Mouse (Mus musculus) adrenal gland, postnatal 14 days (tissue): Measurements from ENCODE around the gene Ttyh2. TPM values are rescaled to one million over a fixed set of nuclear protein-coding genes. Genes with fewer than 3 reads are reported as not detected.

ENCODE experiments used
- DNase-seq: peaks from one replicate; pipeline ENCODE4 v3.0.0; 2021; ENCODE audit warnings: mixed read lengths
- total RNA-seq: library from RNA; stranded (reverse); gene quantifications from 2 replicates; pipeline ENCODE4 v1.2.3, GENCODE M21; 2021

Ttyh2 gene
- total RNA-seq, 1 experiment from 2014 or later, result 64.7 TPM

DNA sequence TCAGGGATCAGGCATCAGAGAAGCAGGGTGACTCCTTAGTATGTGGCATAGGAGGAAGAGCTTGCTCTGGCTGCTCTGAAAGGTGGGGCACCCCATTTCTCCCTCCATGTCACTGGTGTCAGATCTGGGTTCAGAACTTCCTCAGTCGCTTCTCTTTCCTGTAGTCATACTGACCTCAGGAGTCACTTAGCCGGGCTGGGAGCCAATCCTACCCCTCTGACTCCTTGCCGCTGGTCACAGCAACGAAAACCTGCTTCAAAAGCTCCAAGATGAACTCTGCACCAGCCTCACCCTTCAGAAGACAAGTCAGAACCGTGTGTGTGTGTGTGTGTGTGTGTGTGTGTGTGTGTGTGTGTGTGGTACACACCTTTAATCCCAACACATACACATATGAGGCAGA lies 31.1 kb downstream of the Ttyh2 start:
- peak; percentile 35 for DNase-seq

DNA sequence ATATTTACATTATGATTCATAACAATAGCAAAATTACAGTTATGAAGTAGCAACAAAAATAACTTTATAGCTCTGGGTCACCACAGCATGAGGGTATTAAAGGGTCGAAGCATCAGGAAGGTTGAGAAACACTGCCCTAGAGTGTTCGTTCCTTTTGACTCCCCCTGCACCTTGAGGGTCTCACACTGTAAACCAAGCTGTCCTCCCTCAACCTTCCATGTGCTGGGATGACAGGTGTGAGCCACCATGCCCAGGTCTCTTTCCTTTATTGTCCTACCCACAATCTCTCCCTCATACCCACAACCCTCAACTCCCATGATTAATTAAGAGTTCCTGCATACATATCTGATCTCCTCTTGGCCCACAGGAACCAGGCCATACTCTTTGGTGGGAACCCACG lies 36.2 kb downstream of the Ttyh2 start:
- DNase-seq, result no peak

DNA sequence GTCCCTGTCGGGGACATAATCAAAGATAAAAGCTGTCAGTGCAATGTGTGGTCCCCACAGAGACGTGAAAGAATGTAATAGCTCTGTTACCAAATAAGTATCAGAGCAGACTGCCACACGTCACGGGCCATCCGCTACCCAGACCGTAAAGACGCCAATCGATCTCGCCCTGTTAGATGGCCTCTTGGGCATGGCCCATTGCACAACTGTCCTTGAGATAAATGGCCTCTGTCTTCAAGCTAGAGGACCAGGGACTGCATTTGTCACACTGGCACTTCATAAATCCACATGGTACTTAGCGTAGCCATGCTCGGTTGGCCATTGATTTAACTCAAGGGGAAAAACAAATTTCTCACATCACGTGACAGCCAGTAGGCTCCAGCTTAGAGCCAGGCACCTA lies 36.6 kb downstream of the Ttyh2 start:
- DNase-seq, result peak; percentile 73

DNA sequence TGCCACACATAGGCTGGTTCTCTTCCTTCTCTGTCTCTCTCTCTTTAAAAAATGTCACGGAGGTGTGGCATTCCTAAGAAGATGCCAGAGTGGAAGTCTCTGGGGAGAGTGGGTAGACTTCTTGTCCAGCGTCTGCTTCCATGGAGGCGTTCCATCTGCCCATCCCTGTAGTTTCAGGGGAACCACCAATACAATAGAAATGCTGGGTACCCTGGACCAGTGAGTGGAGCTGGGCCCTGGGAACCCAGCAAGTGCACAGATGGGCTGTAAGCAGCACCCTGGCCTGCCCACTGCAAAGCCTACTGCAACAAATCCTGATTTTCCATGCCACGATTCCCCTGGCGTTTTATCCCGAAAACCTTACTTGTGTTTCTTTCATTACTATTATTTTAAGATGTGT lies 39.3 kb downstream of the Ttyh2 start:
- no peak for DNase-seq

DNA sequence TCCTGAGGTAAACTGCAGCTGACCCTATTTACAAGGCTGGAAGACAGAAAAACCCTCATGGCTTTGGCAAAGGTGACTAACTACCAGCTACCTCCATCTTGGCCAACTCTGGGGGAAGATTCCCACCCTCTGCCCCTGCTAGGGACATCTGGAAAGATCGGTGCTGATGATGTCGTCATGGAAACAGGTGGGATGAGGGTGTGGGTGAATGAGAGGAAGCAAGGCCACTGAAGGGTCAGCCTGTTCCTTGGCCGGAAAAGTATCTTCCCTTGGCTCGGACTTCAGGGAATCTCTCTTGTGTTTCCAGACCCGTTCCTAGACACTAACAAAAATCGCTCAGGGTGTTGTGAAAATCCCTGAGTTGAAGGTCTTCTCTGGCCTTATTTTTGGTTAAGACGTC lies 40.3 kb downstream of the Ttyh2 start:
- no peak for DNase-seq

DNA sequence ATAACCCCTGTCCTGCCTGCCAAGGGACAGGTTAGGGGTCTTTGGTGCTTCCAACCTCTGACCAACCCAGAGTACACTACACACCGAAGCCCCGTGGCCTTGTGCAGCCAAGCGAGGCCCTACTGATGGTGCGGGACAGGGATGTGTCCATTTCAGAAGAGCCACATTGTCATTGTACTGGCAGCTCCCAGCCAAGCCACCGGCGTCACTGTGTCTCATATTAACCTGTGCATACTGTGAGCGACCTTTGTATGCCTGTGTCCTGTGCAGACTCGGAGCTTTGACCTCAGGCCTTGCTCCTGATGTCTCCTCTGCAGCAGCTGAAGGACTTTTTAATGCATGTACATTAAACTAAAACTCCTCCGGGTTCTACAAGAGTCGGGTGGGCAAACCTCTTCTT lies 45.3 kb downstream of the Ttyh2 start:
- no peak for DNase-seq

DNA sequence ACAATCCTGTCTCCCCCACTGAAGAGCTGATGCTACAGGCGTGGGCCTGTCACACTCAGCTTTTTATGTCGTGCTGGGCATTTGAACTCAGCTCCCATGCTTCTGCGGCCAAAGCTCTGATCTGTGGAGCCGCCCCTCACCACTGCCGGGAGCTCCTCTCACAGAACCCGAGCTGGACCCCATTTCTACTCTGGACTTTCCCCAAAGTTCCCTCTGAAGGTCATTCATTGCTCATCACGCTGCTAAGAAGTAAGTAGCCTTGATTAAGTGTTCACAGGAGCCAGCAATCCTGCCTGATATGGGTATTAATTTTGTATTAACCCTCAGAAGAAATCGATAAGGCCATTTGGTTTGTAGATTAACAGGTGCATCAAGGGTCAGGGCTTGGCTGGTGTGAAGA lies 47.2 kb downstream of the Ttyh2 start:
- DNase-seq, result peak; percentile 32

DNA sequence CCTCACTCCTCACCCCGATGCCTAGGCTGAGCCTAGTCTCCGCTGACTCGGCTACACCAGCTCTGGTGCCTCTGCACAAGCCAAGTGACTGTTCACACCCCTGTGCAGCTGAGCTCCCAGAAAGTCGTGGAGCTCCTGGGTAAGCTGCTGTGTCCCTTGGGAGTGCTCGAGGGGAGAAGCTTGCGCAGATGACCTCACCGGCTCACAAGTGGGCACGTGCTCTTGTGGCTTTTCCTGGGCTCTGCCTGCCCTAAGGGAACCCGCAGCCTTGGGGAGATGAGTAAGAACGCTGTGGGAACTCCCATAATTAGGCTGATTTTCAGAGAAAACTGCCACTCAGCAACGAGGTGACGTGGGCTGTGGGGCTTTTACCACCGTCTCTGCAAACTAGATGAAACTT lies 47.8 kb downstream of the Ttyh2 start:
- peak; percentile 82 for DNase-seq

DNA sequence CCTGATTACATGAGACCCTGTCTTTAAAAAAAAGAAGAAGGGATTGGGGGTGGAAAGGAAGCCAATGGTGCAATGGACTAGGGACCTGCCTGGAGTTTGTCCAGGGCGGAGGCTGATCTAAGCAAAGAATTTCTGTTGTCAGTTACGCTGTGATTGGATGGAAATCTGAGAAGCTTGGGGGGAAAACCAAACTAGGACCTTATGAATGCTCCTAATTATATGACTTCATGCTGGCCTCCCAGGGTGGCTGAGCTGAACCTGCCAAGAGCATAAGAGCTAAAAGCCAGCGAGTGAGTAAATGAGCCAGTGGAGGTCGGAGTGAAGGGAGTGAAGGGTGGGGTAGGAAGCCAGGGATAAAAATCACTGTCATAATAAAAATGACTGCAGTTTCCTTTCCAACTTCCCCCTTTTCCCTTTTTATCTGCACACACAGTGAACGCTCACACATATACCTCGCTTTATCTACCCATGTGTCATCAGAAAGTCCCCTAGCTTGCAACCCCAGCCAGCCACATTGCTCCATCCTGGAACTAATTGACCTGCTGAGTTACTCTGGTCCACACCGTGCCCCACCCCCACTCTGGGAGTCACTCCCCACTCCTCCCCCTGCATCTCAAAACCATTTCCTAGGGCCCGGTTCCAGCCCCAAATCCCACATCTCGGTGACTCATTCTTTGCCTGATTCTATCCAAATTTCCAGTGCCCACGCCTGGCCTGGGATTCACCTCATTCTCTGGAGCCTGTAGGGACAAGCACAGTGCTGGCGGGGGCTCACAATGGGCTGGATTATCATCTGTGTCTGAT lies 49.8 kb downstream of the Ttyh2 start:
- DNase-seq, result peak; percentile 50

DNA sequence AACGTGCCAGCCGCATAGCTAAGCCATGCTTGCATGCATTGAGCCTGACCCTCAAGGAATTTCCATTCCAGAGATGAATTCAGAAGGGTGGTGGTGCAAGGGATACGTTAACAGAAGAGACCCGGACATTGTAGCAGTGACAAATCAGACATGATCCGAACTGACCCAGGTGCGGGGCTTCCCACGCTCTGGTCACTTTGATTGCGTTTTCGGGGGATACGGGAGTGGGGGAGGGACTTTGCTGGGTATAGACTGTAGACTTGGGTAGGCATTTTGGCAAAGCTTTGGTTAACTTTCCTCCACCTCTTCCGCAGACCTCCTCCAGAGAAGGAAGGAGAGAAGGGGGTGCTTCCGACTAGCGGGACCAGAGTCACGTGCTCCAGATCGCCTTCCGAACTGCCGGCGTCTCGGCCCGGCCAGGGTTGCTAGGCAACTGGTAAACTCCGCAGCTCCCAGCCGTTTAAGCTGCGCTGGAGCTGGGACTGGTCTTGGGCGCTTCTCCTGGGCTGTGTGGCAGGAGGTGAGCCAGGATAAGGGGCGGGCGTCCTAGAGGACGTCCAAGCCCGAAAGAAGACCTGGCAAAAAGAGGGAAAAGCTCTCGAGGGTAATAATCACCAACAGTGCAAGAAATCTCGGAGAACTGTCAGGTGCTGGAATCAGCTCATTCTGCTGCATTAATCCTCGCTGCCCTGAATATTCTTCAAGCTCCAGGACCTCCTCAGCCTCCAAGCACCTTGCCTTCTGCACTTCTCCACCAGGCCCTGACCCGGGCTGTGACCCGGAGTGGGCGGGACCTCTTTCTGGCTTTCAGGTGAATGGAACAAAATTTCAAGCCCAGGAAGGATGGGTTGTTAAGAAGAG lies 52.0 kb downstream of the Ttyh2 start, which contains the start of gene Dnaic2:
Gene Dnaic2, plus strand, starts transcription at position 444 of the 861 bp plus-strand sequence.
- DNase-seq, result peak; percentile 83

DNA sequence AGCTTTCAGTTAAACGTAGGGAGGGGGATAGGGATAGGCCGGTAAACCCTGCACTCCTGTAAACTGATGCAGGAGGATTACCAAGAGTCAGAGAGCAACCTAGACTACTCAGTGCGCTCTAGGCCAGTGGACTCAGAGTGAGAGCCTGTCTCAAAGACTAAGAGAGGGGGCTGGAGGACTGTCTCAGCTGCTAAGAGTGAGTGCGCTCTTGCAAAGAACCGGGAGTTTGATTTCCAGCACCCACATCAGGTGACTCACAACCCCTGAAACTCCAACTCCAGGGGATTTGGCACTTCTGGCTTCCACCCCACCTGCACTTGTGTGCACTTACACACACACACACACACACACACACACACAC lies 52.6 kb downstream of the Ttyh2 start:
- no peak for DNase-seq

DNA sequence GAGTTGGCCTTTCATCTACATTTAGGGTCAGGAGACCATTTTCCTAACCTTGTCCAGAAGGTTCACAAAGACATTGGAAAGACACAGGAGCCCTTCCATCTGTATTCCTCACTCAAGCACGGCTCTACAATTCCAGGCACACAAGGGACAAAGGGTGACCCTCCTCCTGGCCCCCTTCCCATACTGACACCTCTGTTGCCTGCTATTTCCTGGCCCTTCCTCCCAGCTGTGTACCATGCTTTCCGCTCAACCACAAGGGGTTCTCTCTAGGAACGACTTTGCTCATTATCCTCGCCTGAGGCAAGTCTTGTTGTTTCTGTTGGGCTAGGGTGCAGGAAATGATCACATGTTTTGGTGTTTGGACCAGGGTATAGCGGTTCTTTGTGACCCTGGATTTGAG lies 53.1 kb downstream of the Ttyh2 start:
- no peak for DNase-seq

DNA sequence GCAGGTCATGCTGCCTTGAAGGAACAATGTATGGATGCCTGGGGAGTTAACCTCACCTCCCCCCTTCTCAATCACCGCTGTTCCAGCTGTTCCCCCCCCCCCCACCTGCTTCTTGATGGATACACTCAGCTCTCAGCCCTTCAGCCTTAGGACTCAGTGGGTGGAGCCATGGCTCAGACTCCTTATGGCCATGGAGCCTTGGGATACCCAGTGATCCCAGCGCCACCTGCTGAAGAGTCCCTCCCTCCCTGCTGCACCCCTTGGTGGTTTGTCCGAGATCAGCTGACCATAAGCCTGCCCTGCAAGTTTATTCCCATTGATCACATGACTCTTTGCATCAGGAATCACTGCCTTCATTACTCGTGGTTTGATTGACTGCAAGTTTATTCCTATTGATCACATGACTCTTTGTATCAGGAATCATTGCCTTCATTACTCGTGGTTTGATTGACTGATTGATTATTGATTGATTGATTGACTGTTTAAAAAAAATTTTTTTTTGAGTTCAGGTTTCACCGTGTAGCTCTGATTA lies 54.7 kb downstream of the Ttyh2 start:
- DNase-seq, result no peak

DNA sequence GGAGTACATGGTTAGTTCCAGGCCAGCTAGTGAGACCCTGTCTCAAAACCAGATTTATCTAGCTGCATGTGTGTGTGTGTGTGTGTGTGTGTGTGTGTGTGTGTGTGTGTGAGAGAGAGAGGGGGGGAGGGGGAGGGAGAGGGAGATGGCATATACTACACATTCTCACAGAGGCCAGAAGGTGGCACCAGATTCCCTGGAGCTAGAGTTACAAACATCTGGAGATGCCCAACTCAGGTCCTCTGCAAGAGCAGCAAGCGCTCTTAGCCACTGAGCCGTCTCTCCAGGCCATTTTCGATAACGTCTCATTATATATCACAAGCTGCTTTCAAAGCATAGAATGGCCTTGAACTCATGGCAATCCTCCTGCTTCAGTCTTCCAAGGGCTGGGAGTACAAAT lies 56.5 kb downstream of the Ttyh2 start:
- no peak for DNase-seq

DNA sequence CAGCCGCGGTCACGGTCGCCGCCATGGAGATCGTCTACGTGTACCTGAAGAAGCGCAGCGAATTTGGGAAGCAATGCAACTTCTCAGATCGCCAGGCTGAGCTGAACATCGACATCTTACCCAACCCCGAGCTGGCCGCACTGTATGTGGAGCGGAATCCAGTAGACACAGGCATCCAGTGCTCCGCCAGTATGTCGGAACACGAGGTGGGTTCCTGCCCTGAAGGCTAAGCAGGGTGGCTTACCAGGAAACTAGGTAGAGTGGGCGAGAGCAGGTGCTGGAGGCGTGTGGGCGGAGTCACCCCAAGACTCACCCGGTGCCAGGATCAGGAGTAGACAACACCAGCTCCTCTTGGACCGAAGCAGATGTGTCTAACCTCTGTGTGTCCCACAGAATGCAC lies 57.7 kb downstream of the Ttyh2 start:
- DNase-seq, result no peak

DNA sequence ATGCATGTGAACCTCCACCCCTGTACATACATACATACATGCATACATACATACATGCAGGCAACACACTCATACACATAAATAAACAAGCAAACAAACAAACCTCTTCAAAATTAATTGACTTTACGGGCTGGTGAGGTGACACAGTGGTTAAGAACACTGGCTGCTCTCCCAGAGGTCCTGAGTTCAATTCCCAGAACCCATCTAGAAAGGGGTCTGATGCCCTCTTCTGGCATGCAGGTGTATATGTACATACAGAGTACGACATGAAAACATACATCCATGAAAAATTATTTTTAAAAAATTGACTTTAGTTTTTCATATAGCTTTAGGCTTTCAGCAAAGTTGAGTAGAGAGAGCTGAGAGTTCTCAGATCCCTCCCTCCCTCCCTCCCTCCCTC lies 60.9 kb downstream of the Ttyh2 start:
- DNase-seq, result no peak

DNA sequence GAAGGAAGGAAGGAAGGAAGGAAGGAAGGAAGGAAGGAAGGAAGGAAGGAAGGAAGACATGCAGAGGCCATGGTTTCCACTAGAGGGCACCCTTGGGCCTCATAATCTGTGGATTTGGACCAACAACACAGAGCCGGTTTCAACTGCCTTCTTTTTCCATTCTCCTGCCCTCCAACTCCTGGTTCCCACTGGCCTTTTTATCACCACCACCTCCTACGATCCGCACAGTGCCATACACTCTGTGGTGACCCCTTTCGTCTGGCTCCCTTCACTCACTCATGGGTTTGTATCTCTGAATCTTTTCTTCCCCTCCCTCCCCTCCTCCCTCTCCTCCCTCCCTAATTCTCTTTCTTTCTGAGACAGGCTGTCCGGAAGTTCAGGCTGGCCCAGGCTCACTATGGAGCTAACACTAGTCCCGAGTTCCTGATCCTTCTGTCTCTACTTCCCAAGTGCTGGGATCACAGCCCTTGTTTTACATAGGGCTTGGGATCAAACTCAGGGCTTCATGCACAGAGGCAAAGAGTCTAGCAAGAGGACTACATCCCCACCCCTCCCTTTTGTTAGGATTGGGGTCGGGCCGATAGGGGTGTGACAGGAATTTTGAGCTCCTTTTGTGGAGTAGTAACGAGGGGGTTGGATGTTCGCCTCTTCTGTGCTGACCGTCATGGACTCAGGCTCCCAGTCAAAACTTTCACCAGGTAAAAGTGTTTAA lies 61.8 kb downstream of the Ttyh2 start:
- DNase-seq, result peak; percentile 71

DNA sequence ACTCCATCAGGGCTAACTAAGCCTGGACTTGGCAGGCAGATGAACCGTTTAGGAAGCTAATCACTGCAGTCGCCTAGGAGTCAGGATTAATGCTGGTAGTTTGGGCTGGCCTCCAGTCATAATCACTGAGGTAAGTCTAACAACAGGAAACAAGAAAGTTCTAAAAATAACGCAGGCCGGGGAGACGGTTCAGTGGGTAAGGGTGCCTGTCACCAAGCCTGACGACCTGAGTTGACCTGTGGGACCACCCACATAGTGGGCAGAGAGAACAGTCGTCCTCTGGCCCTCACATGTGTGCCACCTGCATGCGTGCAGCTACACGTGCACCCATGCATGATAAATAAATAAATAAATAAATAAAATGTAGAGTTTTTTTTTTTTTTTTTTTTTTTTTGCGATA lies 65.4 kb downstream of the Ttyh2 start:
- no peak for DNase-seq

DNA sequence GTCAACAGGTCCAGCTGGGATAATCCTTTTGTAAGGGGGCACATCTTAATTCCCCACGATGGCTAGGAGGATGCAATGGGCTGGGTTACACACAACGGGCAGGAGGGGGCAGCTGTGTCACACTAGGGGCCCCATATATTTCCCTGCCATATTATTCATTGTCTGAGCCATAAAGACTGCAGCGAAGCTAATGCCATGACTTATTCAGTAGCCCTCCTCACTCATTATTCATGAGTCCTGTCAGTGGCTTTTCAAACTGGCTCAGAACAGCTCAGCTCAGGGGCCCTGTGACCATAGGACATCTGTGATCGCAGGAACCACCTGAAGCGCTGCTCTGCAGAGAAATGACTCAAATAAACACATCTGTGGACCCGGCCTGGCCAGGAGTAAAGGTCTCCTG lies 66.2 kb downstream of the Ttyh2 start:
- DNase-seq, result no peak

DNA sequence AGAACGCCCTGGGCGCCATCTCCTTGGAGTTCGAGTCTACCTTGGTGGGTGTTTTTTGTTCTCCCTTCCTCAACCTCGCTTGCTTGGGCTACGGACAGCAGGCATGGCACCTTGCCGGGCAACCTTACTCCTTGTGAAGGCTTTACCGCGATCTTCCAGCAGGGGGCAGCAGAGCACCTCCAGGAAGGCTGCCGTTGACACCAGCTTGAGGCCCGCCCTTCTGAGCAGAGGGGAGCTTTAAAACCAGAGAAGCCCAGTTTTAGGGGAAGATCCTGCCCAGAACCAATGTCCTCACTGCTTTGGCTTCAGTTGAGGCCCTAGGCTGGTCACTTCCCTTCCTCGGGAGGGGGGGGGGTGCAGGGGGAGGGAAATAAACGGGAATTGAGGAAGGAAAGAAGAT lies 69.9 kb downstream of the Ttyh2 start:
- DNase-seq, result peak; percentile 95

DNA sequence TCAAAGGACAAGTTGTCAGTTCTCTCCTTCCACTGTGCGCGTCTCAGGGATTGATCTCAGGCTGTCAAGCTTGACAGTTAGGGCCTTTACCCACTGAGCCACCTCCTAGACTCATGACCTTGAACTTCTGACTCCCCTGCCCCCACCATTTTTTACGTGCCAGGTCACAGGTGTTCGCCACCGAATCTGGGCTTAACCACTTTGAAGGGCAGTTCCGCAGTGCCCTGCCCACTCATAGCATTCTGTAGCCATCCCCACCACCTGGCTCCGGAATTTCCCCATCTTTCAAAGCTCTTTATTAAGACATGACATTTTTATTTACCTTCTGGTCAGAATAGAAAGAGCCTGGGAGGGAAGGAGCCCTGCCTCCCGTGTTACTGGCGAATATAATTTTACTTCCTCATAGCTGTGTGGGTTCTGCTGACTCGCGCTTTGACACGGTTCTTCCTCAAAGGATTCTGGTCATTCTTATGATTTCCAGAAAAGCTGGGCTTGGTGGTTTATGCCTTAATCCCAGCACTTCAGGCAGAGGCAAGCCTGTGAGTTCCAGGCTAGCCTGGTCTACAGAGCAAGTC lies 72.4 kb downstream of the Ttyh2 start:
- DNase-seq, result no peak
